Mouse (Mus musculus) testis, adult 2 months (tissue): ENCODE results near the gene Vmp1.

ENCODE experiments used
- CTCF ChIP-seq: fragments of 200-500 bp; IDR thresholded peaks from 2 replicates; pipeline ENCODE4 v1.5.1; 2012; ENCODE audit warnings: low read depth, mild to moderate bottlenecking, inconsistent platforms, low read length, moderate library complexity; ENCODE audit not compliant: control insufficient read depth, insufficient read depth, insufficient replicate concordance
- POLR2A ChIP-seq: fragments of 200-500 bp; IDR thresholded peaks from 2 replicates; pipeline ENCODE4 v1.6.1; 2012; ENCODE audit warnings: low read depth, mild to moderate bottlenecking, inconsistent platforms, low read length, moderate library complexity; ENCODE audit not compliant: control insufficient read depth

DNA sequence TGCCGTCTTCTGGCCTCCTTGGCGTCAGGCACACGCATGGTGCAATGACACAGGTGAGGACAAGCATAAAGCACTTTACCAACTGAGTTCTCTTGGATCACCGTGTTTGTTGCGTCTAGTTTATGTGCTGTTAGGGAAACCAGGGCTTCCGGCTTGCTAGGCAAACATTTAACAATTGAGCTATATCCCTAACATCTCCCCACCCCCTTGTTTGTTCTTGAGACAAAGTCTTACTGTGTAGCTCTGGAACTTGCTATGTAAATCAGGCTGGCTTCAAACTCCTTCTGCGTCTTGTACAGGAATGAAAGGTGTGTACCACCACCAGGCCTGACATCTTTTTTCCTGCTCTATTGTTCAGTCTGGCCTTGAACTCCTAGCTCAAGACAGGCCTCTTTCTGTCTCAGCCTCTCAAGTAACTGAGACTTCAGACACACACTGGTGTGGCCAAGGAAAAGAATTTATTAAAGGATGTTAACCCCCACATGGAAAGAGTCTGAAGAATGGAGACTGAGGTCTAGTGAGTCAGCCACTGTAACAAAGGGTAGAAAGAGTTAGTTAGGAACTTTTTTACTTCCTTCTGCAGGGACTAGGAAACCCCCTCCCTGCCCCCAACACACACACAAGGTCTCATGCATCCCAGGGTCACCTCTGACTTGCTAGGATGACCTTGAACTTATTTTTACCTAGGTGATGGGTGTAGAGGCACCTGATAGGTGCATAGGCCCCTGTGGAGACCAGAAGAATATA lies 107.8 kb downstream of the Vmp1 start:
- TF ChIP-seq CTCF (no peak), POLR2A (no peak)
